ENCODE assay signal across 8 mouse cellular contexts in the genomic region with DNA sequence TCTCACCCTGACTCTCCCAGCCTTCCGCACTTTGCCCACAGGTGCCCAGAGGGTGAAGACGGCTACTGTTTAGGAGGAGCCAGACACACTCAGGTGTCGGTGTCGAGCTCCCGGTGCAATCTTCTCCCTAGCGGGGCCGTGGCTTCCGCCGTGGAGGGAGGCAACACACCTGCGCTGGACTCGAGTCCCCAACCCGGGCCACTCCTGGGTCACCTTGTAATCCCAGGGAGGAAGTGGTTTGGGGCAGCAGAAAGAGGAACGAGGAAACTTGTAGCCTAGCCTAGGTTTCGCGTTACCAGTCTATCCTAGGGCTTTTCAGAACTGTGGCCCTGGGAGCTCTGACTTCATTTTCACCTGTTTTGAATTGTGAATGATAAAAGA. TPM values are rescaled to one million over a fixed set of nuclear protein-coding genes. Genes with fewer than 3 reads are reported as not detected.
DNase-seq lines count a peak whose midpoint lies in the region; ATAC-seq lines count a peak whose summit lies in the region.

No protein-coding gene starts in this region.

- peaks cover 31% of the 10 kb centered on the region for H3K27me3 ChIP-seq in megakaryocyte, embryonic 14.5 days (replicated peaks)

- peak overlapping the region; percentile 93 for H3K4me3 ChIP-seq in megakaryocyte, embryonic 14.5 days (replicated peaks)

- peak; percentile 22; the same call in 1 of the 2 replicates for ATAC-seq in erythroblast, adult 5-6 weeks (replicated peaks; ENCODE audit: low FRiP score, poor library complexity, severe bottlenecking)

- H3K9me3 ChIP-seq in megakaryocyte, embryonic 14.5 days = no peaks in the 10 kb centered on the region

- DNase-seq in thymus, adult 18-20 months = peak; percentile 38 to 51
- DNase-seq in thymus, postnatal 36 days = no peak
- peak; percentile 58 for DNase-seq in kidney, postnatal 14 days
- no peak for DNase-seq in right cerebral cortex, adult 2 months (ENCODE audit: low spot score in 2 of 2)
- DNase-seq in cerebellum, postnatal 10 days = no peak
- no peak for DNase-seq in cerebellum, adult 11-12 months

- H3K36me3 ChIP-seq in megakaryocyte, embryonic 14.5 days (replicated peaks; ENCODE audit: low read length) = no peaks in the 10 kb centered on the region

- peaks cover 52% of the 10 kb centered on the region for H3K4me1 ChIP-seq in megakaryocyte, embryonic 14.5 days

RNA-seq across cellular contexts. Expression of gene Ptpn18, which starts 0.5 kb away (rescaled TPM):
- total RNA-seq in erythroblast, adult 5-6 weeks (2015; ENCODE audit: low replicate concordance) = 7.3 and 13.4 TPM in 2 replicates
- 23.1 and 47.7 TPM in 2 replicates for total RNA-seq in erythroblast, adult 5-6 weeks (2017; ENCODE audit: low replicate concordance)
- 398 and 732 TPM in 2 replicates for polyA plus RNA-seq in megakaryocyte, embryonic 14.5 days (2012; ENCODE audit: insufficient read depth, low replicate concordance)

RNA-seq across cellular contexts. Expression of gene Imp4, which starts 20.4 kb away (rescaled TPM):
- total RNA-seq in erythroblast, adult 5-6 weeks (2015; ENCODE audit: low replicate concordance) = 20.5 and 20.6 TPM in 2 replicates
- total RNA-seq in erythroblast, adult 5-6 weeks (2017; ENCODE audit: low replicate concordance) = 5.8 and 6.1 TPM in 2 replicates
- polyA plus RNA-seq in megakaryocyte, embryonic 14.5 days (2012; ENCODE audit: insufficient read depth, low replicate concordance) = 11.7 and 61.2 TPM in 2 replicates

RNA-seq across cellular contexts. Expression of gene Ccdc115, which starts 20.6 kb away (rescaled TPM):
- 21.1 and 25.5 TPM in 2 replicates for total RNA-seq in erythroblast, adult 5-6 weeks (2015; ENCODE audit: low replicate concordance)
- total RNA-seq in erythroblast, adult 5-6 weeks (2017; ENCODE audit: low replicate concordance) = 9.9 and 12.1 TPM in 2 replicates
- 10.1 and 36.5 TPM in 2 replicates for polyA plus RNA-seq in megakaryocyte, embryonic 14.5 days (2012; ENCODE audit: insufficient read depth, low replicate concordance)

RNA-seq across cellular contexts. Expression of gene Prss39, which starts 38.2 kb away (rescaled TPM):
- total RNA-seq in erythroblast, adult 5-6 weeks (2015; ENCODE audit: low replicate concordance) = not detected in 2 replicates
- total RNA-seq in erythroblast, adult 5-6 weeks (2017; ENCODE audit: low replicate concordance) = not detected in 2 replicates
- 0.17 TPM in 1 of 2 replicates, not detected in the other for polyA plus RNA-seq in megakaryocyte, embryonic 14.5 days (2012; ENCODE audit: insufficient read depth, low replicate concordance)

Comparison
In these comparisons a context has a peak if more than half of its experiments do, and no peak if none do; other contexts are left out.
1. DNase-seq: peak in thymus, adult 18-20 months (2 of 2) and kidney, postnatal 14 days (single experiment); none in thymus, postnatal 36 days (0 of 2), right cerebral cortex, adult 2 months (0 of 2), cerebellum, postnatal 10 days (0 of 2) and cerebellum, adult 11-12 months (single experiment).